Mouse (Mus musculus): Measurements from ENCODE around the gene Fbxw8. TPM values are rescaled to one million over a fixed set of nuclear protein-coding genes. Genes with fewer than 3 reads are reported as not detected.

Gene Fbxw8
- polyA plus RNA-seq, 1 experiment = 20.3 TPM

DNA sequence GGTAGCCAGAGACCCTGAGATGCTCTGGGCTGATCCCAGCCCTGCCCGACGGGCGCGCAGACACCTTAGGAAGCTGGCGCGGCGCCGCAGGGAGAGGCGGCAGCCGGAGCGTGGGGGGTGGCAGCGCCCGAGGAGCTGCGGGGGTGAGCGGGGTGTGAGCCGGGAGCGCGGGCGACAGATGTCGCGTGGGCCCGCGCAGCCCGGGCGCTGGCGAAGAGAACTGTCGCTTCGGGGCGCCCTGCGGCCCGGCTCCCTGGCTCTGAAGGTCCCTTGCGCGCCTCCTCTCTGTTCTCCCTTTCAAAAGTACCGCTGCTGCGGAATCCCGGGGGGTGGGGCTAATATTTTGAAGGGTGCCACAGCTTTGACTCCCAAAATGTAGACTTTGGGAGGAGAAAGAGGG lies 16.4 kb upstream of the Fbxw8 start:
- 2% methylated on average over 36 of the region's 36 CpGs for WGBS
- TF ChIP-seq CTCF (IDR thresholded peaks at IDR 0.05; ENCODE audit: extremely low read depth, insufficient read depth, insufficient read length, insufficient replicate concordance) (no peak), POLR2A (IDR thresholded peaks at IDR 0.05; ENCODE audit: low read depth, low read length) (no peak)
- H3K4me1 ChIP-seq (ENCODE audit: control insufficient read depth, insufficient read depth, insufficient read length) = peaks cover 4% of the 10 kb centered on the region
- peaks cover 38% of the 10 kb centered on the region for H3K27me3 ChIP-seq (ENCODE audit: control insufficient read depth, insufficient read depth, low read length)
- H3K27ac ChIP-seq (ENCODE audit: insufficient read depth, low read length) = no peak overlapping the region
- H3K4me3 ChIP-seq (ENCODE audit: extremely low read depth, insufficient read depth, insufficient read length) = no peak overlapping the region; the same call in 1 of the 2 replicates
- DNase-seq (ENCODE audit: low read depth in 1 of 2, low spot score in 2 of 2) = no peak
- no peaks in the 10 kb centered on the region for H3K36me3 ChIP-seq (ENCODE audit: control insufficient read depth, insufficient read depth, low read length)

GRCm38 (mm10) chr5:118170888-118171529 lies 15.7 kb upstream of the Fbxw8 start:
- H3K27ac ChIP-seq (ENCODE audit: insufficient read depth, low read length) = no peak overlapping the region
- TF ChIP-seq CTCF (IDR thresholded peaks at IDR 0.05; ENCODE audit: extremely low read depth, insufficient read depth, insufficient read length, insufficient replicate concordance) (no peak), POLR2A (IDR thresholded peaks at IDR 0.05; ENCODE audit: low read depth, low read length) (no peak)
- H3K4me3 ChIP-seq (ENCODE audit: extremely low read depth, insufficient read depth, insufficient read length) = no peak overlapping the region
- H3K4me1 ChIP-seq (ENCODE audit: control insufficient read depth, insufficient read depth, insufficient read length) = peaks cover 4% of the 10 kb centered on the region
- WGBS = 4% methylated on average over 25 of the region's 25 CpGs
- H3K27me3 ChIP-seq (ENCODE audit: control insufficient read depth, insufficient read depth, low read length) = peaks cover 38% of the 10 kb centered on the region
- no peak for DNase-seq (ENCODE audit: low read depth in 1 of 2, low spot score in 2 of 2)
- no peaks in the 10 kb centered on the region for H3K36me3 ChIP-seq (ENCODE audit: control insufficient read depth, insufficient read depth, low read length)

DNA sequence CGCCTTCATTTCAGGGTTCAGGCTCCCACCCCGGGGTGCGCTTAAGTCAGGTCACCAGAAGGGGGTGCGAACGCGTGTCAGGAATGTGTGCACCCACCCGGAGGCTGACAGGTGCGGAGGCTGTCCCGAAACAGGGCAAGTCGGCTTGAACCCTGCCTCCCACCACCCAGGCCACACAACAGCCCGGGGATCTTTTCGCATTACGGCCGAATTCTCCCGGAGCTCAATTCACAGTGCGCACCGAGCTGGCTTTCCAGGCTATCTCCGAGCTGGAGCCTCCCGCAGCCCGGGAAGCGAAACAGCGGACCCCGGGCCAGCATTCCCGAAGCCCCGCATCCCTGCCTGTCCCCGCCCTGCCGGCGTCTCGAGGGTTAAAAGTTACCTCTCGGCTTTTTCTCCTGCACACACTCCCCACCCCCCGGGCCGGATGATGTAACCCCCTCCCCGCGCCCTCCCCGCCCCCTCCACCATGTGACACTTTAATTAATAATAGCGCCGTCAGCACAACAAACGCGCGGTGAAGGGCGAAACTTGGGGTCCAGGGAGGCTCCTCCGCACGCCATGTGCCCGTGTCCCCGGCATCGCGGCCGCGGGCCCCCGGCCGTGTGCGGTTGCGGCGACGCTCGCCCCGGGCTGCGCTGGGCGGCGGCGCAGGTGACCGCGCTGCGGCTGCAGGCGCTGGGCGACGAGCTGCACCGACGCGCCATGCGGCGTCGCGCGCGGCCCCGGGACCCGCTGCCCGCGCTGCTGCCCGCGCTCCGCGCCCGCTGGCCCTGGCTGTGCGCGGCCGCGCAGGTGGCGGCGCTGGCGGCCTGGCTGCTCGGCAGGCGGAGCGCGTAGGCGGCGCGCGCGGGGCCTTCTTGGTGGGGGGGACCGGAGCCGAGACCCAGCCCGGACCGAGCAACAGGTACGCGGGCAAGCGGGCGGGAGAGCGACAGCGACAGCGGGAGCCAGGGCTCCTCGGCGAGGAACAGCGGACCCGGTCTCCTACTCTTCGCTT lies 14.3 kb upstream of the Fbxw8 start:
- no peak for DNase-seq (ENCODE audit: low read depth in 1 of 2, low spot score in 2 of 2)
- H3K36me3 ChIP-seq (ENCODE audit: control insufficient read depth, insufficient read depth, low read length) = no peaks in the 10 kb centered on the region
- WGBS = 6% methylated on average over 115 of the region's 117 CpGs
- TF ChIP-seq CTCF (IDR thresholded peaks at IDR 0.05; ENCODE audit: extremely low read depth, insufficient read depth, insufficient read length, insufficient replicate concordance) (no peak), POLR2A (IDR thresholded peaks at IDR 0.05; ENCODE audit: low read depth, low read length) (no peak)
- H3K4me1 ChIP-seq (ENCODE audit: control insufficient read depth, insufficient read depth, insufficient read length) = peaks cover 4% of the 10 kb centered on the region
- H3K4me3 ChIP-seq (ENCODE audit: extremely low read depth, insufficient read depth, insufficient read length) = no peak overlapping the region; the same call in 1 of the 2 replicates
- no peak overlapping the region for H3K27ac ChIP-seq (ENCODE audit: insufficient read depth, low read length)
- H3K27me3 ChIP-seq (ENCODE audit: control insufficient read depth, insufficient read depth, low read length) = peaks cover 38% of the 10 kb centered on the region

DNA sequence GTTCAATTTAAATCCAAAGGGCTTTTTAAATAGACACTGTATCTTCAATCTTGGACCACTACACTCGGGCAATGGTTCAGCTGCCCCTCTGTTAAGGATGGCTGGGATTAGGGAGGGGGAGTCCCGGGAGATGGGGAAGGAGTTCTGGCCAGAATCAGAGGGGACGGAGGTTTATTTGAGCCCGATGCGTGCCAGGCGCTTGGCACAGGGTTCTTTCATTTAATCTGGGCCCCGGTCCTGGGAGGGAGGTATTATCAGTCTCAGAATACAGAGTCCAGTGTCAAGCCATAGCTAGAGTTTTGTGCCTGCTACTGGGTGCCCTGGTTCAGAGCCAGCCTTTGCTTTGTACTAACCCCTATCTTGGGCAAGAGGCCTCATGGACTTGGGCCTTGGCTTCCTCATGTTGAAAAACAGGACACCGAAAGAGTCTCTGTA lies 12.3 kb upstream of the Fbxw8 start:
- no peak for DNase-seq (ENCODE audit: low read depth in 1 of 2, low spot score in 2 of 2)
- Histone ChIP-seq H3K36me3 (ENCODE audit: control insufficient read depth, insufficient read depth, low read length) (no peaks in the 10 kb centered on the region), H3K27ac (ENCODE audit: insufficient read depth, low read length) (no peak overlapping the region), H3K4me3 (ENCODE audit: extremely low read depth, insufficient read depth, insufficient read length) (no peak overlapping the region), H3K4me1 (ENCODE audit: control insufficient read depth, insufficient read depth, insufficient read length) (peaks cover 4% of the 10 kb centered on the region), H3K27me3 (ENCODE audit: control insufficient read depth, insufficient read depth, low read length) (peaks cover 33% of the 10 kb centered on the region)
- WGBS = 76% methylated on average over 8 of the region's 8 CpGs
- no peak for TF ChIP-seq POLR2A (IDR thresholded peaks at IDR 0.05; ENCODE audit: low read depth, low read length)
- no peak for TF ChIP-seq CTCF (IDR thresholded peaks at IDR 0.05; ENCODE audit: extremely low read depth, insufficient read depth, insufficient read length, insufficient replicate concordance)

DNA sequence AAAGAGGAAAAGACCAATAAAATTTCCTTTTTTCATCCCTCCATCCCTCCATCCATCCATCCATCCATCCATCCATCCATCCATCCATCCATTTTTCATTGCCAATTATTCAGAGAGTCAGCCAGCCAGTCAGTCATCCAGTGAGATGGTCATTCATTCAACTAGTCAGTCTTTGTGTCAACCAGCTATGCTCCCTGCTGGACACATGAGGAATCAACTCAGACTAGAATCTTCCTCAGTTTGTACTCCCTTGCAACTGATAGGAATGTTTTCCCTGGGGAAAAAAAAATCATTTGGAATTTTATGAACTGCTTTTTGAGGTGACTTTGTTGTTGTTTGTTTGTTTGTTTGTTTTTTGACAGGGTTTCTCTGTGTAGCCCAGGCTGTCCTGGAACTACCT lies 10.2 kb upstream of the Fbxw8 start:
- TF ChIP-seq CTCF (IDR thresholded peaks at IDR 0.05; ENCODE audit: extremely low read depth, insufficient read depth, insufficient read length, insufficient replicate concordance) (no peak), POLR2A (IDR thresholded peaks at IDR 0.05; ENCODE audit: low read depth, low read length) (no peak)
- no peak overlapping the region for H3K27ac ChIP-seq (ENCODE audit: insufficient read depth, low read length)
- H3K36me3 ChIP-seq (ENCODE audit: control insufficient read depth, insufficient read depth, low read length) = no peaks in the 10 kb centered on the region
- peaks cover 18% of the 10 kb centered on the region for H3K27me3 ChIP-seq (ENCODE audit: control insufficient read depth, insufficient read depth, low read length)
- DNase-seq (ENCODE audit: low read depth in 1 of 2, low spot score in 2 of 2) = no peak
- H3K4me1 ChIP-seq (ENCODE audit: control insufficient read depth, insufficient read depth, insufficient read length) = 0 out of 2 replicates have a peak, but pooled peaks cover 2% of the 10 kb centered on the region
- H3K4me3 ChIP-seq (ENCODE audit: extremely low read depth, insufficient read depth, insufficient read length) = no peak overlapping the region

GRCm38 (mm10) chr5:118164581-118164980 lies 9.3 kb upstream of the Fbxw8 start, which contains the start of gene Hrk:
TSS of gene Hrk (plus strand) at chr5:118164648.
- no peak for DNase-seq (ENCODE audit: low read depth in 1 of 2, low spot score in 2 of 2)
- no peaks in the 10 kb centered on the region for H3K36me3 ChIP-seq (ENCODE audit: control insufficient read depth, insufficient read depth, low read length)
- 68% methylated on average over 12 of the region's 12 CpGs for WGBS
- H3K27ac ChIP-seq (ENCODE audit: insufficient read depth, low read length) = no peak within 1 kb of the TSS
- H3K4me3 ChIP-seq (ENCODE audit: extremely low read depth, insufficient read depth, insufficient read length) = no peak within 1 kb of the TSS
- H3K27me3 ChIP-seq (ENCODE audit: control insufficient read depth, insufficient read depth, low read length) = peaks cover 13% of the 10 kb centered on the region
- TF ChIP-seq POLR2A (IDR thresholded peaks at IDR 0.05; ENCODE audit: low read depth, low read length) (no peak), CTCF (IDR thresholded peaks at IDR 0.05; ENCODE audit: extremely low read depth, insufficient read depth, insufficient read length, insufficient replicate concordance) (no peak)
- 0 out of 2 replicates have a peak, but pooled peaks cover under 1% of the 10 kb centered on the region for H3K4me1 ChIP-seq (ENCODE audit: control insufficient read depth, insufficient read depth, insufficient read length)
